Mouse (Mus musculus): ENCODE measurements at regions not wholly inside any gene's neighbourhood (a gene's known extent, or its start where the extent isn't known, plus 50 kb on each side); places are given as distances from the start of the nearest gene placed in this dataset.

DNA sequence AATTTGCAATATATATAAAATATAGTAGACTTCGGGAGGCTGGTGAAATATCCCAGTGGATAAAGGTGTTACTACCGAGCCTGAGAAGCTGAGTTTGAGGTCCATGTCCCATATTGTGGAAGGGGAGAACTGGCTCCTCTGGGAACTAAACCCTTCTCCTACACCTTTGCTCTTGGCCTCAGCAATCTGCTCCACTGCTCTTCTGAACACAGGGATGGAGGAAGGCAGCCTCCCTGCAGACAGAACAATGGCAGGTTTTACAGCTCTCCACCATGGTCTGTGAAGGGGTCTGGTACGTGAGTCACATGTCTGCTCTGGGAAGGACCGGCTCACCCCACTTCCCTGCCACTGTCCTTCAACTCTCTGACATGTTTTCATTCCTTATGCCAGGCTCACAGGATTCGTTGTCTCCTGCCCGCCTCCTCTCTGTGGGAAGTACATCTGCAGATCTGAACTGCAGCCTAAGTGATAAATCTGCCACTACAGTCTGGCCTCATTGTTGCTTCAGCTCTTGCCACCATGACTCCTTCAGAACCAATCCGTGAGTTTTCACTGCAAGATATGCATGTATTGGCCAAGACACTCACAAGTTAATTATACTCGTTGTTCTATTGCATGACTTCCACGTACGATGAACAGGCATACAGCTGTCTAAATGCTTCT, 220.0 kb upstream of the Gm9767 start:
- intact Hi-C loops (cut with DNase I; ENCODE audit: low total_unique reads): no loop called here
- no peak for DNase-seq

DNA sequence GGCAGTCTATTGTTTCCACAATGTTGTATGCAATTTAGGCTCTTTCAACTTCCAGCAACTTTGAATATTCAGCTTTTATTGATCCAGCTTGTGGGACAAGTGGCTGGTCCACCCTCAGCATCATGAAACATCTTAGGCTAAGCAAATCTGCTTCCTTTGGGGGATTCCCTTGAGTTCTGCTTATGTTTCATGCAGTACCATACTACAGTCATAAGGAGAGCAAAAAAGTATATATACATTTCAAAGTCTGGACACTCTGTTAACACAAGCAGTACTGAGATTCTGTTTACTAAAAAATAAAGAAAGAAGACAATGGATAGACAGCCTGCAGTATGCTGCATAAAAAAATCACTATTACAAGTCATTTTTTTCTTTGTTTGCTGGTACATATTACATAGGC, 233.7 kb upstream of the Gm9767 start:
- intact Hi-C loops (cut with DNase I; ENCODE audit: low total_unique reads): no loop called here
- DNase-seq: no peak

DNA sequence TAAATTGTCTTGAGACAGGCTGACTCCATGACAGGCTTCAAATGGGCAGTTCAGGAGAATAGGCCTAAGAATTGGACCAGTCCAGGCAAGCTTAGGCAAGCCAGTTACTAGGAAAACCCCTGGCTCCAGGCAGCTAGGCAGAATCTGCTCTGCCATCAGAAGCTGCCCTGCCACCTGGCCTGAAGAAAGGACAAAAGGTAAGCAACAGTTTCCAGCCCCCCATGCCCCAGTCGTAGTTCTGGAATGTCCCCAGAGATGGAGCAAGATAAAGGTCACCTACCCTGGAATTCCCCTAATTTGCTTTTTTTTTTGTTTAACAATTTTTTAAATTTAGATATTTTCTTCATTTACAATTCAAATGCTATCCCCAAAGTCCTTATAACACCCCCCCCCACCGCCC, 248.8 kb upstream of the Gm9767 start:
- DNase-seq: no peak
- intact Hi-C loops (cut with DNase I; ENCODE audit: low total_unique reads): no loop called here

DNA sequence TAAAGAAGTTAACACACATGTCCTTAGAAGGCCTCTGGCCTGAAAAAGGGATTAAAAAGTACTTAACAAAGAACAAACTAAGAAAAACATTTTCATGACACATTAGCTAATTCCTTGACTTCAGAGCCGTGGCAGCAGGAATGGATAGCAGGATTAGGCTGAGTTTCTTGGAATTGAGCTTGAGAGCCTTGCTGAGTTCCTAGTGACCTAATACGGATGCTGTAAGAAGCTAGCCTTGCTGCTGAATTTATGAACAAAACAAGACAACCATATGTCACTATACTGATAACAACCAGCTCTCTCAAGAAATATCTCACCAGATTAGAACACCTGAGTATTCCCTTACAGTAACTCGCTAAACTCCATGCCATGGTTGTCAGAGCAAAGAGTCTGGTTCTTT, 268.2 kb upstream of the Smlr1 start:
- intact Hi-C loops (cut with DNase I; ENCODE audit: low total_unique reads): no loop called here
- DNase-seq: no peak

DNA sequence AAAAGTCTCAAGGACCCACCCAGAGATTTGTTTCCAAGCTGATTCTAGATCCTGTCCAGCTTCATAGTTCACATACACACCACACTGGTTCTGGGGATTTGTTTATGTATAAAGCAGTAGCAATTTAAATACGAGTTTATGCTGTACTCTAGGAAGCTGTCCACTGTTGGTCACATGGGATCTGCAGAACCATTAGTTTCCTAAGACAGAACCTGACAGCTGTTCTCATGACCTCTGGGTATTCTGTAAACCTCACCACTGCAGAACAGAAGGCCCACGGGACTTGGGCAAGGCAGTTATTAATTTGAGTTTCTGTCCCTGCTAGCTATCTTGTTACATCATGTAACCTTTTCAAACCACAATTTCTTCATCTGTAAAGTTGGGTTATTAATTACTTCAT, 265.4 kb upstream of the Smlr1 start:
- intact Hi-C loops (cut with DNase I; ENCODE audit: low total_unique reads): no loop called here

DNA sequence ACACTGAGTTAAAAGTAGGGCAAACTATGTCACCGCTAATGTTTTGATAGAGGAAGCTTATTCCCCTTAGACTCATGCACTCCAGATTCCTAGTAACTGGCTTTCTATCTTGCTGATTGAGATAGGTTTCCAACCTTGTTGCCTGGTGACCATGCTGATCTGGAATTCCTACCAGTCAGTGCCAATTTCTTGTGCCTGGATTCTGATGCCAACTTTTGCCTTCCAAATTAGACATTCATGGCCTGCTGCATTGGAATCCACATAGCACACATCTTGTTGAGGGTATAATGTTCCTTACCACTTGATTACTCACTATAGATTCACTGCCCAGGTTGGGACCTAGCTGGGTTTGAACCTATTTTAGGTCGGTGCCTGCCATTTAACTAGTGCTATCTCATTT, 262.8 kb upstream of the Smlr1 start:
- intact Hi-C loops (cut with DNase I; ENCODE audit: low total_unique reads): no loop called here
- DNase-seq: no peak

More for the DNA sequence above, 265.4 kb upstream of the Smlr1 start:
- no peak for DNase-seq

DNA sequence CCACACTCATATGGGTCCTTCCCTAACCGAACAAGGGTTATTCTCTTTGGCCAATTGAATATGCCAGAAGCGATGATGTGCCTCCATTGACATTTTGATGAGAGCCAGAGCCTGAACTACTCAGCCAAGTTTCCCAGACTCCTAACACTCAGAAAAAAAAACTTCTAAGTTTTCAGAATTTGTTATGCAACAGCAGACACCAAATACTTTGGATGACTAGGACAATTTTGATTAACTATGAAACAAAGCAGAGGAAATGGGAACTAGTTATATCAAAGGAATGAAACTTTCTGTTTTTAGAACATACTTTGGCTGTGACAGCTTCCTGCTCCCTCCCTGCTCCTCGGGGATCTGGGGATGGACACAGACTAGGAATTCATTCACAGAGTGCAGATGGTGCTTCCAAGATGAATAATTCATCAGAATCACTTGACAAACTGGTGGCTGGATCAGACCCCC, 254.3 kb upstream of the Smlr1 start:
- intact Hi-C loops (cut with DNase I; ENCODE audit: low total_unique reads): loop anchor here (5.0 kb wide), 1 partner anchor 982 kb away; no protein-coding TSS in a partner anchor
- DNase-seq: no peak

DNA sequence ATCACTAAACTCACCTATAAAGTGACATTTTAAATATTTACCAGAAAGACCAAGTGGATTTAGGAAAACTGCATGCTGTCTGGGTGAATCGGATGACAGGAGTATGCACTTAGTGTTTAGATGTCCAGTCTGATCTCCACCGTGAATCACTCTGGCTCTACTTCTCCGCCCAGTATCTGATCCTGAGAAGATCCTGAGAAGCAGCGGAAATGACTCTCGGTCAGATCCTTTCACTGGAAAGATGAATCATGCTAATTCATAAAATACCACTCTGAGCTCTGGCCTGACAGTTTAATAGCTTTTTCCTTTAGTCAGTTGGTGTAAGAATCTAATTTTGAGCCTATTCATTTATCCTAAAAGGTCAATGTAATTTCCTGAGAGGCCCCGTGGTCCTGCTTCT, 252.6 kb upstream of the Smlr1 start:
- DNase-seq: no peak
- intact Hi-C loops (cut with DNase I; ENCODE audit: low total_unique reads): no loop called here

DNA sequence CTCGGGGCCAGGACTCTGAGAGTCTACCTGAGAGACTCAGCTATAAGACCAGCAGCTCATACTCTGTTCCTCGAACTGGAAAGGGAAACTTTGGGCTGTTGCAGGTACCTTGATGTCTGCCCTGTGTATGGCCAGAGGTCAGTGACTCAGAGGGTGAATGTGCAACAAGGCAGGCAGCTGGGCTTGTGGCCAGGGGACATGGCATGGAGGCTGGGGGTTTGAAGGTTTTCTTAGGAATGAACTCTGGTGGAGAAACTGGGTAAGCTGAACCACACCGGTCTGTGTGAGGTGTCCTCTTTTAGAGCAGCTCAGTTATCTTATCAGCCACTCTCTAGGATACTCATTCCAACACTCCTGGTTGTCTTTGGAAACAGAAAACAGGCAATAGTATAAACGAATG, 251.9 kb upstream of the Smlr1 start:
- intact Hi-C loops (cut with DNase I; ENCODE audit: low total_unique reads): no loop called here
- no peak for DNase-seq

DNA sequence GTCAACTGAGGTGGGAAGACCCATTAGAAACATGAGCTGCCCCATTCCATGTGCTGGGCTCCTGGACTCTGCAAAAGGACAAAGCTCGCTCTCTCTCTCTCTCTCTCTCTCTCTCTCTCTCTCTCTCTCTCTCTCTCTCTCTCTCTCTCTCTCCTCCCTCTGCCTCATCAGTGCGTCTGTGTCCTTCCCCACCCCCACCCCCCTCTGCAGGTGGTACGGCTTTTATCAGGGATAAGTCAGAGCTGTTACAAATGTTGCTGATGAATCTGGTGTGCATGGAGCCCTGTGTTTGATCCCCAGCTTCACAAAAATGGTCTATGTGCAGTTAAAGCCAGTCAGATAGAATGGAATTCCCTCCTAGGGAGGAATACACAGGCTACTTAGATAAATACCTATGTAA, 247.8 kb upstream of the Smlr1 start:
- intact Hi-C loops (cut with DNase I; ENCODE audit: low total_unique reads): no loop called here
- no peak for DNase-seq

DNA sequence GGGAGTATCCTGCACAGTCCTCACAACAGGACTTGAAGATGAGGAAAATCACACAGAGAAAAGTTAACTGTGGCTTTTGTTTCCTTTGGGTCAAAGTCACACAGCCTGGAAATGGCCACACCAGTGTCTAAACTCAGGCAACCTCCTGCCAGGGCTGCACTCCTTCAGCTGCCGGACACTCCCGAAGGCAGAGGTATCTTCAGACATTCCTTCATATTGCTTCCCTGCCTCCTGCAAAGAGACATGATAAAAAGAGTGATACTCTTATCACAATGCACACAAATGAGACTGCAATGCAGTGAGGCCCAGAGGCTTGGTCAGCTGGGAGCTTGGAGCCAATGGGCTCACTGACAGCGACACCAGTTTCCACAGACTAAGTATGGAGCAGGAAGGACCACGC, 243.4 kb upstream of the Smlr1 start:
- no peak for DNase-seq
- intact Hi-C loops (cut with DNase I; ENCODE audit: low total_unique reads): no loop called here

DNA sequence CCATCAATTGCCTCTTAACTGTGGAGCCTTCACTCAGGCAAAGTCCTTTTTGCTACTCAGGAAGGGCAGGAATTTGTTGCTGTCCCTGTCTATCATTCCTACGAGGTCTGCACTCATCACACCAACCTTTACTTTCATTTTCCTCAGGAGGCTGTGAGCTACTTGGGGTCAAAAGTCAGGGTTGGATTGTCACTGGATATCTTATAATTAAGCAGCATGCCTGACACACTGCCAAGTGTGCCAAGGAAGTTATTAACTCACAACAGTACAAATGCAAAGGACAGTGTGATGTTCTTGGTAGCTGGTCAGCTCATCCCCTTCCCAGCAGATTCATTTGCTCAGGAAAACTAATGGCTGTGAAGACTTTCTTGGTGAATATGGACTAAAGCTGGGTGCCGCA, 241.7 kb upstream of the Smlr1 start:
- no peak for DNase-seq
- intact Hi-C loops (cut with DNase I; ENCODE audit: low total_unique reads): no loop called here

DNA sequence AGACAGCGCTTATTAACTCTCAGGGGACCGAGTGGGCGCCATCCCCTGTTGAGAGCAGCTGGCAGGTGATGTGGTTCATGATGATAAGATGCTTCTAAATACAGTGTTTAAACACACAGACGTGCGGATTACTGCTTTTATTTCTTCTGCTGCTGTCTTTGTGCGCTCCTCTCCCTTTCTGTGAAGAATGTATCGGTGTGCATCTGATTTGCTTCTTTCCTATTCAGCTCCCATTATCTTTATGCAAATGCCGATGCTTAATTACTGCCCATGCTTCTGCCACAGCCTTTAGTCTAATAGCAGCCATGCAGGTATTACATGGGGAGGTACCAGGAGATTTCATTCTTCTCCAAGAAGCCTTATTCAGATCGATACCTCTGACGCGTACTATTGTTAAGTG, 240.6 kb upstream of the Smlr1 start:
- DNase-seq: no peak
- intact Hi-C loops (cut with DNase I; ENCODE audit: low total_unique reads): no loop called here

DNA sequence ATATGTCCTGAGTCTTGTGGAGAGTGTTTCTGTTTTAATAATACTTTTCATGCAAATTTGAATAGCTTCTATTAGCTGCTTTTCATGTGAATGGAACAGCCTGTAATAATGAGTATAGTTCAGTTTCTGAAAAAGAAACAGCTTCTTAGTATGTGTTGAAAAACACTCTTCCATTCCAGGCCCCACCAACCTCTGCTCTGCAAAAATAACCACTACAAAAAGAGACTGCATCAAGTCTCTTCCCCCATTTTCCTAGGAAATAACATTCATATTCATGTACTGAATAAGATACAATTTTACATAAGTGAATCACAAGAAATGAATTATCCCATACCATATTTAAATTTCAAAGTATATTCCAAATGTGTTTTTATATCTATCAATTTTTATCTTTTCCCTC, 234.0 kb upstream of the Smlr1 start:
- intact Hi-C loops (cut with DNase I; ENCODE audit: low total_unique reads): no loop called here
- no peak for DNase-seq

DNA sequence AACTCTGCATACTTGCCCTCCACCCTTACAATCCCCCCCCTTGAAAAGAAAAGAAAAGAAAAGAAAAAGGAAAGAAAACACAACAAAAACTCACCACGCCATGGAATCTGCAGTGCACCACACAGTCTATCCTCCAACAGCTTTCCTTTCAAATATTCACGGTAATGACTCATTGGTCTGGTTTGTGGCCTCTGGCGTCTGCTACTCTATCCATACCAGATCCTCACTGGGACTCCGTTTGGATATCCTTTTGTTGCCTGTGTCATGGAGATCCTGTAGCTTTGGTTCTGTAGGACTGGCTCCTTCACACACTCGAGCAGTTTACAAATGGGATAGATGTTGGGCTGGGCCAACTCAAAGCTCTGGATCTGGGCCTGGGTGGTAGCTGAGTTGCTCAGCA, 232.4 kb upstream of the Smlr1 start:
- DNase-seq: no peak
- intact Hi-C loops (cut with DNase I; ENCODE audit: low total_unique reads): no loop called here

DNA sequence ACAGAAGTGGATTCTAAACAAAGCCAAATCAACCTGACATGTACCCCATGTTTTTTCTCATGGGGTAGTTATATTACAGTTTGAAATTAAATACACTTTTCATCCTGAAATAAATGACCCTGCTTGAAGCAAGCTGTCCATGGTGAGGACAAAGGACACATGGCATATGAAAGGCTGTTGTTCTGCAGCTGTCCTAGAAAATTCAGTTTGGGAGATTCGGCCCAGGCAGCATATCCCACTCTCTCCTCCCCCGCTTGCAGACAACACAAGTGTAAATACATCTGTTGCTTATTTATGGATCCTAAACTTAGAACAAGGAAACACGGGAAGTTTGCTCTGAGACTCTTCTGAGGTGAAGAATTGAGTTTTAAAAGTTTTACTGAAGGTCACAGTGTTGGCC, 218.2 kb upstream of the Smlr1 start:
- intact Hi-C loops (cut with DNase I; ENCODE audit: low total_unique reads): no loop called here
- DNase-seq: no peak

DNA sequence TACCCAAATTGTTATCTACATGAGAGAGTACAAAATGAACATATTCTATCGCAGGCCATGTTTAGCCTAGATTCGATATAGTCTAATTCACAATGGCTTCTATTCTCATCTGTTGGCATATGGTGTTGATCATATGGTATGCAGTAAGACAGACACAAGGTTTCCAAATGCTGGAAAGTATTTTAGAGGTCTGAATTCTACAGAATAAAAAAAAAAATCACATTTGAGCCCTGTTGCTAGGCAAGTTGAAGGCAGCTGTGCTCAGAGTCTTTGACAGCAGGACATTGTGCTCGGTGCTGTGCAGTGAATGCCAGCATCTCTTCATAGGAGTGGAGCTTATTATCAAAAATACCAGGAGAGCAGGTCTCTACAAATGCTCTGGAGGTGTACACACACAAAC, 206.6 kb upstream of the Smlr1 start:
- intact Hi-C loops (cut with DNase I; ENCODE audit: low total_unique reads): no loop called here
- DNase-seq: no peak

DNA sequence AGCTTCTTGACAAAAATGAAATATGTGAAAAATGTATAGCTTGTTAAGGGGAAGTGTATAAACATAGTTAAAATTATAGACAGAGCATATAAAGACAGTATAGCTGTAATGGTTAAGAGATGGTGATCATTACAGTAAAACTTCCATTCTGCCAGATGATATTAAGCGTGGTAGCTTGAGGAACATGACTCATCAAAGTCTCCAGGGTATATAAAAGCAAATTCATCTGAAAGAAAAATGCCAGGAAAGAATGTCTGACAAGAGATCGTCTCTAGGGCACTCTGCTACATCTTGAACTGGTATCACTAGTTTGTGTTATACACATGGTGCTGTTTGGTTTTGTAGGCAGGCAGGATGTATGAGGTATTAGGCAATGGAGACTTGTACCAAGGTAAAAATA, 204.9 kb upstream of the Smlr1 start:
- no peak for DNase-seq
- intact Hi-C loops (cut with DNase I; ENCODE audit: low total_unique reads): no loop called here

DNA sequence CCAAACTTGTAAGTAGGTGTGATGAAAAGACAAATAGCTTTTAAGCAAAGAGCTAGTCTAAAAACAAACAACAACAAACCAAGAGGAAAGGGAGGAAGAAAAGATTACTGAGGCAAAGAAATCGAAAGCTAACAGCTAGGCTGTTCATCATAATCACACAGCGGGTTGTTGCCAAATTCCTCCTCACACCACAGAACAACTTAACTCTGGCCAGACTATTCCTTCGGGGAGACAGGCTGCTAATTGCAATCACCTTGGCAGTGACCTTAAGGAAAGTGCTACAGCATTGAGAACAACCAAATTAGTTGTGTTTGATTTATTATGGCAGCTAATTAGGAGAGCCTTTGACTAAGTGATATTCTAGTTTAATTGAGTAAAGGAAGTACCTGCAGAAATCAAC, 194.4 kb upstream of the Smlr1 start:
- no peak for DNase-seq
- intact Hi-C loops (cut with DNase I; ENCODE audit: low total_unique reads): no loop called here

DNA sequence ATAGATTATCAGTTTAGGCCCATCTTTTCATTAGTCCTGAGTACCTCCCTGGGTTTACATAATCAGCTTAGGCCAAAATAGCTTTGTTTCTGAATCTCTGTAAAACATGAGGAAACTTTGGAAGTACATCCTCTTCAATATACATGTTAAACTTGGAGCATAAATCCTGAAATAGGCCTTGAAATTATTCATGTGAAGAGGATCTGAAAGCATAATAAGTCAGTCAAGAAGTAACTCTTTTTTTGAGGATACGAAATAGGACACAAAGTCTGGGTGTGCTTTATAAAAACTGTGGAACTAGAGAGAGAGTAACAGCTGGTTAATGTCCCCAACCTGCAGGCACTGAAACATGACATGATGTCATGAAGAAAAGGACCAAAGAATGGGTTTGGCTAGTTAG, 187.9 kb upstream of the Smlr1 start:
- intact Hi-C loops (cut with DNase I; ENCODE audit: low total_unique reads): no loop called here
- no peak for DNase-seq

DNA sequence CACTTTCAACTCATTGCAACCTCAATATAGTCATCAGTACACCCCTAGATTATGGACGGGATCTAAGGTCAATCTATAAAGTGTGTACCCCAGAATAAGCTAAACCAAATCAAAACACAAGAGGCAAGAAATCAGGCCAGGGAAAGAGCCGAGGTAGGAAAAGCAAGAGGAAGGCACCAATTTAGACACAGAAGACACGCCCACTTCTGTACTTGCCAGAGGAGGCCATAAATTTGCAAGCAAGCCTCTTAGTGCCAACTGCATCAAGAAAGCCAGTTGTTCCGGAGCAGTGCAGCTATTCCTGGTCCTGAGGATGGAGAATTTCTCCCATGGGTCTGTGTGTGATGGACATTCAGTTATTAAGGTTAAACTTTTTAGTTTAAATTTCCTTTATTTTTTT, 179.7 kb upstream of the Smlr1 start:
- DNase-seq: peak; percentile 22
- intact Hi-C loops (cut with DNase I; ENCODE audit: low total_unique reads): no loop called here

DNA sequence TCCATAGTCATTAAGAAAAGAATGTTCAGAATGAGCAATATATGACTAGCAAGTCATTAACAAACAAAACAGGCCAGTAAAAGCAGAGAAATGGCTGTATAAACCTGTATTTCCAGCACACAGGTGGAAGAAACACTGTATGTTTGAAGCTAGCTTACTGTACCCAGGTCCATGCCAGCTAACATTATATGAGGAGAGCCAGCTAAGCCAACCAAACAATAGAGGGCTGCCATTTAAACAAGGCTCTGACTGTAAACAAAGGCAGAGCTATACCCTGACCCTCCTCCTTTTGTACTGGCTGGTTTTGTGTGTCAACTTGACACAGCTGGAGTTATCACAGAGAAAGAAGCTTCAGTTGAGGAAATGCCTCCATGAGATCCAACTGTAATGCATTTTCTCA, 178.6 kb upstream of the Smlr1 start:
- intact Hi-C loops (cut with DNase I; ENCODE audit: low total_unique reads): no loop called here
- DNase-seq: no peak
